15 mouse cellular contexts compared by ENCODE assay signal in the genomic region with DNA sequence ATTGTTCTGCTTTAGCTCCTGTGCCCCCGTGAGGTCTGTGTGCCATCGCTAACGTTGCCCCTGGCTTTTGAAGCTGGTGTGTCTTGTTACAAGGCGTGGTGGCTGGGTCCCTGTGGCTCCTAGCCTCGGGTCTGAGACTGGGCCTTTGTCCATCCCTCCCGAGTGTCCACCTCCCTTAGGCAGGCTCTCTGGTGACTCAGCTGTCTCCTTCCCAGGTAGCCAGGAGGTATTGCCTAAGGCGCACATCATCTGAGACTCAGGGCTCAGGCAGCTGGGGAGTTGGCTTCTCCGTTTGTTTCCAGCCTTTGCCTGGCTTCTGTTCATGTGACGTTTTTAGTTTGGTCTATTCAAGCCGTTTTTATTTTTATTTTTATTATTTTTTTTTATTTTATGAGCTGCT. TPM values are rescaled to one million over a fixed set of nuclear protein-coding genes. Genes with fewer than 3 reads are reported as not detected.
"Had no signal": no experiment of that assay in that cellular context is flagged by ENCODE, and none has a peak within 500 bp of the region (broad histone marks: within the 10 kb centered on the region; RNA-seq: fewer than 3 reads in every experiment).

No protein-coding gene starts in this region.

- H3K27ac ChIP-seq: midbrain, embryonic 10.5 days; midbrain, embryonic 12.5 days; neural tube, embryonic 12.5 days; stomach, embryonic 15.5 days; stomach, postnatal 0 days had no signal

- H3K9me3 ChIP-seq: midbrain, embryonic 10.5 days; midbrain, embryonic 12.5 days; neural tube, embryonic 12.5 days; stomach, embryonic 15.5 days had no signal

- DNase-seq: lung, adult 18-20 months; right cerebral cortex, postnatal 14 days; thymus, adult 2 months; thymus, postnatal 25 days; thymus, postnatal 4 days had no signal

- H3K27me3 ChIP-seq: midbrain, embryonic 12.5 days; neural tube, embryonic 12.5 days; stomach, embryonic 15.5 days had no signal

- H3K9ac ChIP-seq: lung, embryonic 14.5 days; midbrain, embryonic 12.5 days; neural tube, embryonic 12.5 days; stomach, embryonic 15.5 days had no signal

- ATAC-seq: midbrain, embryonic 16.5 days had no signal

- H3K4me2 ChIP-seq: lung, embryonic 14.5 days; midbrain, embryonic 12.5 days; neural tube, embryonic 12.5 days; stomach, embryonic 15.5 days had no signal

- H3K4me3 ChIP-seq: midbrain, embryonic 10.5 days; midbrain, embryonic 12.5 days; neural tube, embryonic 12.5 days; stomach, embryonic 15.5 days had no signal

RNA-seq across cellular contexts. Expression of a gene that starts 31.7 kb away (rescaled TPM):
- polyA plus RNA-seq: liver, embryonic 16.5 days; lung, embryonic 14.5 days; lung, embryonic 16.5 days; midbrain, embryonic 12.5 days; midbrain, embryonic 16.5 days; neural tube, embryonic 12.5 days; stomach, postnatal 0 days; urinary bladder, adult 2 months had no signal
